Mouse (Mus musculus): ENCODE data around the gene Bsx.
A peak's percentile ranks its signal among the peaks of the same experiment; 100 is the strongest.

DNA sequence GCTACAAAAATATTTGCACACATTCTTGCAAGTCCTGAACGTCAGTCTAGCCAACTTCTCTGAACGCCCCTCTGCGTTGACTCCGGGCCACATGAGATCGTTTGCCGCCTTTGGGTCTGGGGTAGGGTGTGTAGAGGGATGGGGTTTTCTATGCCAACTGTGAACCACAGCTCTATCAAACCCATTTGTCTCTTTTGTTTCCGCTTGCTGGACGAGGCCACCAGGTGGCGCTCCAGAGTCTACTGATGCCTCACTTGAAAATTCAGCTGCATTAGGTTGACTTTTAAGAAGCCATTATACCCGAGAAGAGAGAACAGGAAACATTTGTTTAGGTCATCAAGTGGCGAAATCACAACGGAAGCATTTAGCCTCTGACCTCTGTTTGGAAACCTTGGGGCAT, 39.4 kb upstream of the Bsx start:
- TF ChIP-seq CTCF (conservative IDR thresholded peaks at IDR 0.05; ENCODE audit: low read length) (peak; percentile 80), POU5F1 (IDR thresholded peaks at IDR 0.05; ENCODE audit: borderline replicate concordance, low read length) (no peak)
